Mouse (Mus musculus) megakaryocyte progenitor cell, adult 5-6 weeks (primary cell): ENCODE data around the gene Ndufb4. TPM values are rescaled to one million over a fixed set of nuclear protein-coding genes. Genes with fewer than 3 reads are reported as not detected.
"Not testable (repeated sequence)": the region's sequence is repeated elsewhere in the genome, so short reads cannot be mapped to it uniquely, and the experiment has no call there.

Experiments used
- ATAC-seq: replicated peaks from 2 replicates; pipeline ENCODE4 v1.8.0; 2016; ENCODE audit warnings: mild to moderate bottlenecking, moderate TSS enrichment, inconsistent platforms; ENCODE audit not compliant: poor library complexity
- total RNA-seq, 2 experiments: library from RNA; stranded (forward) in 1 of 2; stranded (reverse) in 1 of 2; fragments of 157-497, 149-512 nt in 1 of 2; fragments of 200-1000 nt in 1 of 2; gene quantifications; 2 replicates each; pipeline versions ENCODE4 v1.2.3 to v1.2.4; 2015 to 2017

Gene Ndufb4
- total RNA-seq (2015) (29.7 and 53.1 TPM in 2 replicates), total RNA-seq (2017) (13.1 and 26.8 TPM in 2 replicates)

- ATAC-seq, result peak; percentile 94
Measured at GRCm38 (mm10) chr16:37653731-37654657, at the start of gene Ndufb4. TSS of gene Ndufb4 (minus strand) at chr16:37654453.

- no peak for ATAC-seq
Measured at GRCm38 (mm10) chr16:37703884-37704283, 49.6 kb upstream of the Ndufb4 start.

GRCm38 (mm10) chr16:37700071-37700470, 45.8 kb upstream of the Ndufb4 start:
- ATAC-seq, result not testable (repeated sequence)

- ATAC-seq, result no peak
Measured at GRCm38 (mm10) chr16:37698767-37699166, 44.5 kb upstream of the Ndufb4 start.

GRCm38 (mm10) chr16:37697271-37697670, 43.0 kb upstream of the Ndufb4 start:
- ATAC-seq, result no peak

- no peak for ATAC-seq
Measured at GRCm38 (mm10) chr16:37690932-37691730, 36.9 kb upstream of the Ndufb4 start.

GRCm38 (mm10) chr16:37690465-37690864, 36.2 kb upstream of the Ndufb4 start:
- ATAC-seq, result no peak

GRCm38 (mm10) chr16:37689934-37690333, 35.7 kb upstream of the Ndufb4 start:
- no peak for ATAC-seq

- ATAC-seq, result peak; percentile 80
Measured at GRCm38 (mm10) chr16:37689251-37689926, 35.1 kb upstream of the Ndufb4 start.

GRCm38 (mm10) chr16:37688181-37688580, 33.9 kb upstream of the Ndufb4 start:
- ATAC-seq, result peak; percentile 32; the same call in 1 of the 2 replicates

- ATAC-seq, result no peak
Measured at GRCm38 (mm10) chr16:37687301-37687980, 33.2 kb upstream of the Ndufb4 start.

- no peak for ATAC-seq
Measured at GRCm38 (mm10) chr16:37686834-37687233, 32.6 kb upstream of the Ndufb4 start.

GRCm38 (mm10) chr16:37685946-37686600, 31.8 kb upstream of the Ndufb4 start:
- ATAC-seq, result no peak

- peak; percentile 78 for ATAC-seq
Measured at GRCm38 (mm10) chr16:37684634-37685441, 30.6 kb upstream of the Ndufb4 start.

GRCm38 (mm10) chr16:37684259-37684633, 30.0 kb upstream of the Ndufb4 start:
- no peak for ATAC-seq

GRCm38 (mm10) chr16:37683154-37684130, 29.2 kb upstream of the Ndufb4 start:
- no peak for ATAC-seq

- ATAC-seq, result peak; percentile 68
Measured at GRCm38 (mm10) chr16:37682309-37682975, 28.2 kb upstream of the Ndufb4 start.
